Mouse (Mus musculus): Measurements from ENCODE around the gene Camta1. TPM values are rescaled to one million over a fixed set of nuclear protein-coding genes. Genes with fewer than 3 reads are reported as not detected.

The Camta1 gene
- polyA plus RNA-seq, 1 experiment from 2014 or later, result 150 TPM

GRCm38 (mm10) chr4:151720722-151721467 lies 140.8 kb downstream of the Camta1 start:
- no peak overlapping the region for H3K27ac ChIP-seq (ENCODE audit: low read depth, low read length)
- DNase-seq (ENCODE audit: low spot score, missing footprints) (no peak), ATAC-seq (ENCODE audit: low FRiP score) (no peak)
- H3K4me3 ChIP-seq (ENCODE audit: low read depth, low read length), result no peak overlapping the region
- no peaks in the 10 kb centered on the region for H3K36me3 ChIP-seq (ENCODE audit: control insufficient read depth, insufficient read depth, low read length)
- no peak overlapping the region for H3K9ac ChIP-seq (ENCODE audit: low read length)
- no peaks in the 10 kb centered on the region for H3K9me3 ChIP-seq (ENCODE audit: control insufficient read depth, low read length)
- H3K4me1 ChIP-seq (ENCODE audit: control insufficient read depth, insufficient read depth, low read length), result no peaks in the 10 kb centered on the region
- H3K4me2 ChIP-seq, result no peak overlapping the region
- H3K27me3 ChIP-seq (ENCODE audit: control insufficient read depth, insufficient read depth, low read length), result no peaks in the 10 kb centered on the region
- WGBS, result 84% methylated on average over 15 of the region's 15 CpGs

DNA sequence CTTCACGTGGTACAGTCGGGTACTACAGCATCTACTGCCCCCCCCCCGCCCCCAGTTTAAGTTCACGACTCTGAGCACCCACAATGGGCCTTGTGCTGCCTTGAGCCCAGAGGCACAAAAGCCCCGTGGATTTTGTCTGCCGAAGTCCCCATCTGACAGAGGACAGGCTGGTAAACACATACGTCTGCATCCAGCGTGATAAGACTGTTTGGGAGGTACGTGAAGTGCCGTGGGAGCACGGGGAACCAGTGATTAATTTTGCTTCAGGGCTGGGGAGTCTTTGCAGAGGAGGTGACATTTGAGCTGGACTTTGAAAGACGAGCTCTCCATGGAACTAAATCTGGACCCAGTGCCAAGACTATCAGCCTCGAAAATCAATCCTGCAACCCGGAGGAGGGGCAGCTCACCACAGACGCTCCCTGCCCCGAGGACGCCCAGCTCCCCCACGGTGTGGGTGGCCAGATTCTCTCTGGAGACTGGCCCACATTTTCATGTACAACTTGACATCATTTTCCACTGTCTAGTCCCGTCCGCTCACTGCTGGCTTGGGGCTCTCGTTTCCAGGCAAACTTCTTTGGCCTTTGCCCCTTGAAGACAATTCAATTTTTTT lies 142.7 kb downstream of the Camta1 start:
- WGBS, result 74% methylated on average over 21 of the region's 21 CpGs
- H3K4me2 ChIP-seq, result no peak overlapping the region

DNA sequence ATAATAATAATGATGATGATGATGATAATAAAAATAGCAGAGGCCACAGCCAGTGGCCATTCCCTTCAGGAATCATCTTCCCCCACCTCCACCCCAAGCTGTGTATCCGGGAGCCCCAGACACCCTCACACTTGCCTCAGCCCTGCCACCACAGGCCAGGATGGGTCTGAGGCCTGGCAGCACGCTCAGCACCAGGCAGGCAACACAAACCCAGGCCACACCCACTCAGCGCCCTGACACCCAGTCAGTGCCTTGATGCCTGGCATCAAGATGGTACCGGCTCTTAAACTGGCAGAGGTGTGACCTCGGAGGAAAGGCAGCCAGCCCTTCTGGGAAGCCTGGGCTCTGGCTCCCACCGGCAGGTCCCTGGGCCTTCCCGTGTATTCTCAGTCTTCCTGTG lies 143.8 kb downstream of the Camta1 start:
- no peak for ATAC-seq (ENCODE audit: low FRiP score)
- Histone ChIP-seq H3K4me3 (ENCODE audit: low read depth, low read length) (no peak overlapping the region), H3K9me3 (ENCODE audit: control insufficient read depth, low read length) (no peaks in the 10 kb centered on the region), H3K27me3 (ENCODE audit: control insufficient read depth, insufficient read depth, low read length) (no peaks in the 10 kb centered on the region), H3K4me2 (no peak overlapping the region), H3K4me1 (ENCODE audit: control insufficient read depth, insufficient read depth, low read length) (no peaks in the 10 kb centered on the region), H3K27ac (ENCODE audit: low read depth, low read length) (no peak overlapping the region), H3K36me3 (ENCODE audit: control insufficient read depth, insufficient read depth, low read length) (no peaks in the 10 kb centered on the region), H3K9ac (ENCODE audit: low read length) (no peak overlapping the region)
- WGBS, result 79% methylated on average over 7 of the region's 7 CpGs
- DNase-seq (ENCODE audit: low spot score, missing footprints), result no peak

More for the DNA sequence above, 142.7 kb downstream of the Camta1 start:
- Histone ChIP-seq H3K4me3 (ENCODE audit: low read depth, low read length) (no peak overlapping the region), H3K4me1 (ENCODE audit: control insufficient read depth, insufficient read depth, low read length) (no peaks in the 10 kb centered on the region), H3K27me3 (ENCODE audit: control insufficient read depth, insufficient read depth, low read length) (no peaks in the 10 kb centered on the region), H3K9ac (ENCODE audit: low read length) (no peak overlapping the region), H3K27ac (ENCODE audit: low read depth, low read length) (no peak overlapping the region), H3K36me3 (ENCODE audit: control insufficient read depth, insufficient read depth, low read length) (no peaks in the 10 kb centered on the region), H3K9me3 (ENCODE audit: control insufficient read depth, low read length) (no peaks in the 10 kb centered on the region)
- DNase-seq (ENCODE audit: low spot score, missing footprints), result no peak
- no peak for ATAC-seq (ENCODE audit: low FRiP score)

DNA sequence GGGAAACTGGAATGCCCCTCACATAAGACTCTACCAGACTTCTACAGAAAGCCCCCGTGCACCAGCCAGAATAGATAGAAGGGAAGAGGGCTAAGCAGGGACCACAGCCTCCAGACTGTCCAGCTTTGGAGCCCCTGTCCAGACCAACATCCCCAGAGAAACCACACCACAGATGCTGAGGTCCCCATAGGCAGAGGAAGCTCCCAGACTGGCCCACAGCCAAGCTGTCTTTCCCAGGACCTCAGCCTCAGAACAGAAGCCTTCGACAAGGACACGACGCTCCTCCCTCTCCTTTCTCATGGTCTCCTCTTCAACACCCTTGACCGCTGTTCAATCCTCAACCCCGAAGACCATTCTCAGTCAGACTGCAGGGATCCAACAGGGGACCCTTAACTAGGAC lies 148.0 kb downstream of the Camta1 start:
- 94% methylated on average over 6 of the region's 6 CpGs for WGBS
- no peaks in the 10 kb centered on the region for H3K36me3 ChIP-seq (ENCODE audit: control insufficient read depth, insufficient read depth, low read length)
- H3K4me3 ChIP-seq (ENCODE audit: low read depth, low read length), result no peak overlapping the region
- DNase-seq (ENCODE audit: low spot score, missing footprints) (no peak), ATAC-seq (ENCODE audit: low FRiP score) (no peak)
- H3K9me3 ChIP-seq (ENCODE audit: control insufficient read depth, low read length), result no peaks in the 10 kb centered on the region
- no peaks in the 10 kb centered on the region for H3K4me1 ChIP-seq (ENCODE audit: control insufficient read depth, insufficient read depth, low read length)
- no peak overlapping the region for H3K4me2 ChIP-seq
- no peak overlapping the region for H3K9ac ChIP-seq (ENCODE audit: low read length)
- no peak overlapping the region for H3K27ac ChIP-seq (ENCODE audit: low read depth, low read length)
- H3K27me3 ChIP-seq (ENCODE audit: control insufficient read depth, insufficient read depth, low read length), result no peaks in the 10 kb centered on the region

DNA sequence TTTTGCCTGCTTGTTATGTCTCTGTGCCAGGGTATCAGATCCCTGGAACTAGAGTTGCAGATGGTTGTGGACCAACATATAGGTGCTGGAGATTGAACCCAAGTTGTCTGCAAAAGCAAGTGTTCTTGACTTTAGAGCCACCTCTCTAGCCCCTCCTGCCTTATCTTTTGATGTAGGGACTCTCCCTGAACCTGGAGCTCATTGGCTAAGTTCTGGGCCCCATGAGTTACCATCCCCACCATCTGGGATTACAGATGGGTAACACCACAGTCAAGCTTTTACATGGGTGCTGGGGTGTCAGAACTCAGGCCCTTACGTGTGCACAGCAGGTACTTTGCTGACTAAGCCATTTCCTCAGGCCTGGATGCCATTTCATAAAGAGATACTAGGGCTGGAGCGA lies 150.3 kb downstream of the Camta1 start:
- Histone ChIP-seq H3K4me1 (ENCODE audit: control insufficient read depth, insufficient read depth, low read length) (no peaks in the 10 kb centered on the region), H3K9ac (ENCODE audit: low read length) (no peak overlapping the region), H3K4me3 (ENCODE audit: low read depth, low read length) (no peak overlapping the region), H3K36me3 (ENCODE audit: control insufficient read depth, insufficient read depth, low read length) (no peaks in the 10 kb centered on the region), H3K27me3 (ENCODE audit: control insufficient read depth, insufficient read depth, low read length) (no peaks in the 10 kb centered on the region), H3K27ac (ENCODE audit: low read depth, low read length) (no peak overlapping the region), H3K9me3 (ENCODE audit: control insufficient read depth, low read length) (no peaks in the 10 kb centered on the region), H3K4me2 (no peak overlapping the region)
- 82% methylated on average over 2 of the region's 2 CpGs for WGBS
- ATAC-seq (ENCODE audit: low FRiP score) (no peak), DNase-seq (ENCODE audit: low spot score, missing footprints) (no peak)

GRCm38 (mm10) chr4:151710522-151710921 lies 151.2 kb downstream of the Camta1 start:
- Histone ChIP-seq H3K9me3 (ENCODE audit: control insufficient read depth, low read length) (no peaks in the 10 kb centered on the region), H3K27ac (ENCODE audit: low read depth, low read length) (no peak overlapping the region), H3K4me1 (ENCODE audit: control insufficient read depth, insufficient read depth, low read length) (no peaks in the 10 kb centered on the region), H3K36me3 (ENCODE audit: control insufficient read depth, insufficient read depth, low read length) (no peaks in the 10 kb centered on the region), H3K4me2 (no peak overlapping the region), H3K27me3 (ENCODE audit: control insufficient read depth, insufficient read depth, low read length) (no peaks in the 10 kb centered on the region), H3K4me3 (ENCODE audit: low read depth, low read length) (no peak overlapping the region), H3K9ac (ENCODE audit: low read length) (0 out of 2 replicates have a peak overlapping the region, but pooled peaks have one; percentile 5)
- ATAC-seq (ENCODE audit: low FRiP score) (no peak), DNase-seq (ENCODE audit: low spot score, missing footprints) (peak; percentile 78)
- WGBS, result 42% methylated on average over 7 of the region's 7 CpGs

- Histone ChIP-seq H3K9ac (ENCODE audit: low read length) (no peak overlapping the region), H3K4me2 (no peak overlapping the region), H3K36me3 (ENCODE audit: control insufficient read depth, insufficient read depth, low read length) (no peaks in the 10 kb centered on the region), H3K27me3 (ENCODE audit: control insufficient read depth, insufficient read depth, low read length) (no peaks in the 10 kb centered on the region), H3K9me3 (ENCODE audit: control insufficient read depth, low read length) (no peaks in the 10 kb centered on the region), H3K4me3 (ENCODE audit: low read depth, low read length) (no peak overlapping the region), H3K27ac (ENCODE audit: low read depth, low read length) (no peak overlapping the region), H3K4me1 (ENCODE audit: control insufficient read depth, insufficient read depth, low read length) (no peaks in the 10 kb centered on the region)
- 79% methylated on average over 8 of the region's 8 CpGs for WGBS
- no peak for ATAC-seq (ENCODE audit: low FRiP score)
- DNase-seq (ENCODE audit: low spot score, missing footprints), result no peak
Measured at GRCm38 (mm10) chr4:151709269-151709668, 152.4 kb downstream of the Camta1 start.

DNA sequence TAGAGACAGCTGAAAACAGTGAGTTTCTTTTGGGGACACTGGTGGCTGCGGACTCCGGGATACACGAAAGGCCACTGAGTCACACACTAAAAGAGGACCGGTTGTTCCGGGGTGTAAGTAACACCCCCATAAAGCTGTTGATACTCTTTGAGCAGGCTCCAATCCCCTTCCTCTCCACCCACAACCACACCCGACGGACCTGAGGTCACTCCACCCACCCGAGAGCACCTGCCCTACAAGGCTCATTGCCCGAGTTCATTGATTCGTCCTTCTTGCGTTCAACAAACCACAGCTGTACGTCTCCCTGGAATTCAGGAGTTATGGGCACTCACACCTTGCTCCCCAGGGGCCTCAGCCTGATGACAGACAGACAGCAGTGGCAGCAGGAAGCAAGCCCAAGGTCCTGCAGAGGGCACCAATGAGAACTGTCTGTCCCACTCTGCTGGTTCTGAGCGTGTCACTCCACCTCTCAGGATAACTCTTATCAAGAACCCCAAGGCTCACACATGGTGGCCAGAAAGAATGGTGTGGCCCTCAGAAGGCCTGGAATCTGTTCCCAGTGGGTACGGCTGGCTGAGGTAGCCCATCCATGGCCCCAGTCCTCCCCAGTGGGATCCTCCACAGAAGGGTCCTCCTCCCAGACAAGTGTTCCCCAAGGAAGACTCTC lies 158.5 kb downstream of the Camta1 start:
- Histone ChIP-seq H3K4me1 (ENCODE audit: control insufficient read depth, insufficient read depth, low read length) (no peaks in the 10 kb centered on the region), H3K9ac (ENCODE audit: low read length) (no peak overlapping the region), H3K9me3 (ENCODE audit: control insufficient read depth, low read length) (no peaks in the 10 kb centered on the region), H3K27ac (ENCODE audit: low read depth, low read length) (no peak overlapping the region), H3K36me3 (ENCODE audit: control insufficient read depth, insufficient read depth, low read length) (no peaks in the 10 kb centered on the region), H3K4me3 (ENCODE audit: low read depth, low read length) (no peak overlapping the region), H3K27me3 (ENCODE audit: control insufficient read depth, insufficient read depth, low read length) (no peaks in the 10 kb centered on the region), H3K4me2 (no peak overlapping the region)
- peak; percentile 39 for DNase-seq (ENCODE audit: low spot score, missing footprints)
- no peak for ATAC-seq (ENCODE audit: low FRiP score)
- WGBS, result 93% methylated on average over 14 of the region's 14 CpGs

DNA sequence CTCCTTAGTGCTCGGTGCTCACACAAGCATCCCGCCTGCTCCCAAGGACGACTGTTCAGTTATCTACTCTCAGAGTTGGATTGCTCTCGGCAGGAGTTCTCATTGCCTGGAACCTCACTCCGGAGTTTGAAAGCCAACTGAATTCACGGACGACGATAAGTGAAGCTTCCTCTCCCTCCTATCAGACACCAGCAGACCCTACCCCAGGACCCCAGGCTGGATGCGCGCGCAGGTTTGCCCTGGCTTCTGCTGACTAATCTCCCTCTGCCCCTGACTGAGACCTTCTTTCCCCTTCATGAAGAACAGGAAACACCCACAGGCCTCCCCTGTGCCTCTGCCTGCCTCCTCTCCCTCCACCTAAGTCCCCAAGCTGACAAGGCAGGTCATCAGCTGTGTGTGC lies 159.2 kb downstream of the Camta1 start:
- ATAC-seq (ENCODE audit: low FRiP score) (no peak), DNase-seq (ENCODE audit: low spot score, missing footprints) (peak; percentile 31)
- Histone ChIP-seq H3K4me2 (no peak overlapping the region), H3K9ac (ENCODE audit: low read length) (no peak overlapping the region), H3K4me3 (ENCODE audit: low read depth, low read length) (no peak overlapping the region), H3K36me3 (ENCODE audit: control insufficient read depth, insufficient read depth, low read length) (no peaks in the 10 kb centered on the region), H3K27me3 (ENCODE audit: control insufficient read depth, insufficient read depth, low read length) (no peaks in the 10 kb centered on the region), H3K4me1 (ENCODE audit: control insufficient read depth, insufficient read depth, low read length) (no peaks in the 10 kb centered on the region), H3K9me3 (ENCODE audit: control insufficient read depth, low read length) (no peaks in the 10 kb centered on the region), H3K27ac (ENCODE audit: low read depth, low read length) (no peak overlapping the region)
- 83% methylated on average over 11 of the region's 11 CpGs for WGBS
